Mouse (Mus musculus): ENCODE measurements around the gene Gjb4. TPM values are rescaled to one million over a fixed set of nuclear protein-coding genes. Genes with fewer than 3 reads are reported as not detected.
A peak's percentile ranks its signal among the peaks of the same experiment; 100 is the strongest.

The Gjb4 gene
- total and polyA plus RNA-seq, 3 experiments, result 0.14 TPM; not detected in 2

DNA sequence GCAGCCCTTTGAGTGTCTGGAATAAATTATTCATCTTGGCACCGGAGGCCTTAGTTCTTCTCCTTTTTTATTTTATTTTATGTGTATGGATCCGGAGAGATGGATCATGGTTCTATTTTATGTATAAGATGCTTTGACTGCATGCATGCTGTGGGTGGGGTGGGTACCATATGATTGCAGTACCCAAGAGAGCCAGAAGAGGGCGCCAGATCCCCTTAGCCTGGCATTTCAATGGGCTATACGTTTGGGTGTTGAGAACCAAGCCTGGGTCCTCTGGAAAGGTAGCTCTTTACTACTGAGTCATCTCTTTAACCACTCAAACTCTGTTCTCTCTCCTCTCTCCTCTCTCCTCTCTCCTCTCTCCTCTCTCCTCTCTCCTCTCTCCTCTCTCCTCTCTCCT lies 23.5 kb upstream of the Gjb4 start:
- Histone ChIP-seq H3K27me3 (ENCODE audit: control insufficient read depth, insufficient read depth, low read length) (no peaks in the 10 kb centered on the region), H3K4me1 (ENCODE audit: control insufficient read depth, insufficient read depth, low read length) (no peaks in the 10 kb centered on the region), H3K36me3 (ENCODE audit: control insufficient read depth, insufficient read depth, low read length) (no peaks in the 10 kb centered on the region), H3K27ac (no peak overlapping the region), H3K9ac (ENCODE audit: low read depth, low read length) (no peak overlapping the region), H3K79me2 (replicated peaks; ENCODE audit: control insufficient read depth, insufficient read depth, low read length) (no peaks in the 10 kb centered on the region), H3K4me3 (no peak overlapping the region)
- no peak for DNase-seq
- 36% methylated on average over 4 of the region's 4 CpGs for WGBS
- intact Hi-C loops (cut with DNase I), result no loop called here
- TF ChIP-seq EP300 (IDR thresholded peaks at IDR 0.05; ENCODE audit: insufficient read depth, low read depth, low read length) (no peak), POLR2A (IDR thresholded peaks at IDR 0.05; ENCODE audit: insufficient read depth, low read depth, low read length) (no peak), CTCF (IDR thresholded peaks at IDR 0.05) (peak; percentile 61)

GRCm38 (mm10) chr4:127375541-127376177 lies 21.8 kb upstream of the Gjb4 start:
- Histone ChIP-seq H3K9ac (ENCODE audit: low read depth, low read length) (no peak overlapping the region), H3K27me3 (ENCODE audit: control insufficient read depth, insufficient read depth, low read length) (no peaks in the 10 kb centered on the region), H3K27ac (no peak overlapping the region), H3K79me2 (replicated peaks; ENCODE audit: control insufficient read depth, insufficient read depth, low read length) (no peaks in the 10 kb centered on the region), H3K4me1 (ENCODE audit: control insufficient read depth, insufficient read depth, low read length) (no peaks in the 10 kb centered on the region), H3K4me3 (no peak overlapping the region), H3K36me3 (ENCODE audit: control insufficient read depth, insufficient read depth, low read length) (no peaks in the 10 kb centered on the region)
- TF ChIP-seq POLR2A (IDR thresholded peaks at IDR 0.05; ENCODE audit: insufficient read depth, low read depth, low read length), result no peak
- TF ChIP-seq CTCF (IDR thresholded peaks at IDR 0.05), result no peak
- no peak for TF ChIP-seq EP300 (IDR thresholded peaks at IDR 0.05; ENCODE audit: insufficient read depth, low read depth, low read length)
- no peak for DNase-seq
- 78% methylated on average over 17 of the region's 17 CpGs for WGBS
- intact Hi-C loops (cut with DNase I), result no loop called here

DNA sequence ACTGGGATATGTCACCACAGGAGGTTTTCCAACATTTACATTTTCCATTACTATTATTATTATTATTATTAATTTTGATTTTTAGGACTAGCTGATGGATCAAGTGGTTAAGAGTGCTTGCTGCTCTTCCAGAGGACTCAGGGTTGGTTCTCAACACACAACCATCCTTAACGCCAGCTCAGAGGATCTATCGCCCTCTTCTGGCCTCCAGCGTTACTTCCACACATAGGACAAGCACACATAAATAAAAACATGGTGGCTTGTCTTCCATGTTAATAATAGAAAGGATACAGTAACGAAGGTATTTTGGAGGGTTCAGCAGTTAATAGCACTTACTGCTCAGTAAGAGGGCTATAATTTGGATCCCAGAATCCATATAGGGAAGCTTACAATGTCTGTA lies 20.8 kb upstream of the Gjb4 start:
- intact Hi-C loops (cut with DNase I), result no loop called here
- DNase-seq, result no peak
- no peak for TF ChIP-seq EP300 (IDR thresholded peaks at IDR 0.05; ENCODE audit: insufficient read depth, low read depth, low read length)
- no peak for TF ChIP-seq POLR2A (IDR thresholded peaks at IDR 0.05; ENCODE audit: insufficient read depth, low read depth, low read length)
- TF ChIP-seq CTCF (IDR thresholded peaks at IDR 0.05), result 0 out of 2 replicates have a peak, but pooled peaks have one; percentile 12
- no peak overlapping the region for H3K9ac ChIP-seq (ENCODE audit: low read depth, low read length)
- no peaks in the 10 kb centered on the region for H3K4me1 ChIP-seq (ENCODE audit: control insufficient read depth, insufficient read depth, low read length)
- WGBS, result 83% methylated on average over 4 of the region's 4 CpGs
- no peaks in the 10 kb centered on the region for H3K27me3 ChIP-seq (ENCODE audit: control insufficient read depth, insufficient read depth, low read length)
- H3K36me3 ChIP-seq (ENCODE audit: control insufficient read depth, insufficient read depth, low read length), result no peaks in the 10 kb centered on the region
- no peak overlapping the region for H3K4me3 ChIP-seq
- no peaks in the 10 kb centered on the region for H3K79me2 ChIP-seq (replicated peaks; ENCODE audit: control insufficient read depth, insufficient read depth, low read length)
- H3K27ac ChIP-seq, result no peak overlapping the region

- intact Hi-C loops (cut with DNase I), result no loop called here
- Histone ChIP-seq H3K27me3 (ENCODE audit: control insufficient read depth, insufficient read depth, low read length) (no peaks in the 10 kb centered on the region), H3K9ac (ENCODE audit: low read depth, low read length) (no peak overlapping the region), H3K79me2 (replicated peaks; ENCODE audit: control insufficient read depth, insufficient read depth, low read length) (no peaks in the 10 kb centered on the region), H3K4me1 (ENCODE audit: control insufficient read depth, insufficient read depth, low read length) (no peaks in the 10 kb centered on the region), H3K27ac (no peak overlapping the region), H3K4me3 (no peak overlapping the region), H3K36me3 (ENCODE audit: control insufficient read depth, insufficient read depth, low read length) (no peaks in the 10 kb centered on the region)
- no peak for DNase-seq
- TF ChIP-seq POLR2A (IDR thresholded peaks at IDR 0.05; ENCODE audit: insufficient read depth, low read depth, low read length) (no peak), CTCF (IDR thresholded peaks at IDR 0.05) (no peak), EP300 (IDR thresholded peaks at IDR 0.05; ENCODE audit: insufficient read depth, low read depth, low read length) (no peak)
- 25% methylated on average over 8 of the region's 8 CpGs for WGBS
These were observed 19.6 kb upstream of the Gjb4 start for GRCm38 (mm10) chr4:127373491-127373890.

- TF ChIP-seq POLR2A (IDR thresholded peaks at IDR 0.05; ENCODE audit: insufficient read depth, low read depth, low read length) (0 out of 2 replicates have a peak, but pooled peaks have one; percentile 18), EP300 (IDR thresholded peaks at IDR 0.05; ENCODE audit: insufficient read depth, low read depth, low read length) (no peak), CTCF (IDR thresholded peaks at IDR 0.05) (no peak)
- Histone ChIP-seq H3K4me3 (no peak overlapping the region), H3K9ac (ENCODE audit: low read depth, low read length) (no peak overlapping the region), H3K27ac (no peak overlapping the region), H3K79me2 (replicated peaks; ENCODE audit: control insufficient read depth, insufficient read depth, low read length) (no peaks in the 10 kb centered on the region), H3K27me3 (ENCODE audit: control insufficient read depth, insufficient read depth, low read length) (no peaks in the 10 kb centered on the region), H3K4me1 (ENCODE audit: control insufficient read depth, insufficient read depth, low read length) (no peaks in the 10 kb centered on the region), H3K36me3 (ENCODE audit: control insufficient read depth, insufficient read depth, low read length) (no peaks in the 10 kb centered on the region)
- peak in 1 of 2 experiments; percentile 50 for DNase-seq
- intact Hi-C loops (cut with DNase I), result no loop called here
- WGBS, result 42% methylated on average over 5 of the region's 5 CpGs
These were observed 17.7 kb upstream of the Gjb4 start for GRCm38 (mm10) chr4:127371546-127371945.

DNA sequence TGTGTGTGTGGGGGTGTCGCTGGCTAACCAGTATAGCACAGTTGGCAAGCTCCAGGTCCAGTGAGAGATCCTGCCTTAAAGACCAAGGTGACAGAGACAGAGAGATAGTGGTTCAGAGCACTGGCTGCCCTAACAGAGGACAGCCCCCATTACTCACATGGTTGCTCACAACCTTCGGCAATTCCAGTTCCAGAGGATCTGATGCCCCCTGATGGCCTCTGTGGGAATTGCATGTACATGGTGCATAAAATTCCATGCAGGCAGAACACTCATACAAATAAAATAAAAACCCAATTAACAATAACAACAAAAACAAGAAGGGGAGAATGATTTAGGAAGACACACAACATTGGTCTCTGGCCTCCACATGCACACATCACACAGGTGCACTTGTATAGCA lies 16.6 kb upstream of the Gjb4 start:
- Histone ChIP-seq H3K4me3 (no peak overlapping the region), H3K36me3 (ENCODE audit: control insufficient read depth, insufficient read depth, low read length) (no peaks in the 10 kb centered on the region), H3K4me1 (ENCODE audit: control insufficient read depth, insufficient read depth, low read length) (no peaks in the 10 kb centered on the region), H3K27ac (no peak overlapping the region), H3K79me2 (replicated peaks; ENCODE audit: control insufficient read depth, insufficient read depth, low read length) (no peaks in the 10 kb centered on the region), H3K27me3 (ENCODE audit: control insufficient read depth, insufficient read depth, low read length) (no peaks in the 10 kb centered on the region), H3K9ac (ENCODE audit: low read depth, low read length) (no peak overlapping the region)
- intact Hi-C loops (cut with DNase I), result no loop called here
- no peak for DNase-seq
- 56% methylated on average over 2 of the region's 2 CpGs for WGBS
- TF ChIP-seq CTCF (IDR thresholded peaks at IDR 0.05) (peak; percentile 45), POLR2A (IDR thresholded peaks at IDR 0.05; ENCODE audit: insufficient read depth, low read depth, low read length) (no peak), EP300 (IDR thresholded peaks at IDR 0.05; ENCODE audit: insufficient read depth, low read depth, low read length) (no peak)
